Mouse (Mus musculus) heart, embryonic 13.5 days (tissue): ENCODE data around the gene Myh3. TPM values are rescaled to one million over a fixed set of nuclear protein-coding genes. Genes with fewer than 3 reads are reported as not detected.

Source experiments
- ATAC-seq: fragments of 200-750 bp; cut with Nextera tagmentation; 2 replicates; pipeline ENCODE4 v1.8.0; 2017; ENCODE audit warnings: moderate TSS enrichment; ENCODE audit not compliant: insufficient number of reproducible peaks, low FRiP score, low TSS enrichment; ENCODE audit errors: extremely low read depth
- H3K27ac ChIP-seq: fragments of 300-500 bp; sonication (generic); replicated peaks from 2 replicates; pipeline ENCODE4 v1.5.1; 2015; ENCODE audit warnings: moderate library complexity, mild to moderate bottlenecking, inconsistent platforms
- H3K27me3 ChIP-seq: fragments of 300-500 bp; sonication (generic); replicated peaks from 2 replicates; pipeline ENCODE4 v1.6.1; 2015; ENCODE audit warnings: mild to moderate bottlenecking, inconsistent platforms
- H3K36me3 ChIP-seq: fragments of 300-500 bp; sonication (generic); 2 replicates; pipeline ENCODE4 v1.6.1; 2015; ENCODE audit warnings: mild to moderate bottlenecking, inconsistent platforms
- H3K4me1 ChIP-seq: fragments of 300-500 bp; sonication (generic); 2 replicates; pipeline ENCODE4 v1.6.1; 2015; ENCODE audit warnings: inconsistent platforms
- H3K4me2 ChIP-seq: fragments of 300-500 bp; sonication (generic); 2 replicates; pipeline ENCODE4 v1.6.1; 2015; ENCODE audit warnings: inconsistent platforms, mild to moderate bottlenecking, moderate library complexity
- H3K4me3 ChIP-seq: fragments of 300-500 bp; sonication (generic); 2 replicates; pipeline ENCODE4 v1.5.1; 2015; ENCODE audit warnings: moderate library complexity, mild to moderate bottlenecking, inconsistent platforms
- H3K9ac ChIP-seq: fragments of 300-500 bp; sonication (generic); 2 replicates; pipeline ENCODE4 v1.6.1; 2015; ENCODE audit warnings: inconsistent platforms, mild to moderate bottlenecking, moderate library complexity
- H3K9me3 ChIP-seq: fragments of 300-500 bp; sonication (generic); 2 replicates; pipeline ENCODE4 v1.6.1; 2016; ENCODE audit warnings: inconsistent platforms
- WGBS: fragments of 180-500 bp; shearing (Covaris S2); methylation state at CpG from one replicate; pipeline ENCODE4 v1.1.7; 2015; ENCODE audit warnings: mixed read lengths; 5-methylcytosine and 5-hydroxymethylcytosine counted together
- microRNA-seq: library from miRNA; unstranded; fragments of <30 nt; microRNA quantifications from one replicate; pipeline ENCODE4, GENCODE M21; 2016
- polyA plus RNA-seq: library from polyadenylated mRNA; unstranded; fragments of >200 nt; fragmentation: Nextera tagmentation; extraction: Ambion mirVana; gene quantifications from 2 replicates; pipeline ENCODE4 v1.2.1, GENCODE M21; 2015

Gene Myh3
- polyA plus RNA-seq, 1 experiment from 2014 or later = 0.75 TPM

GRCm38 (mm10) chr11:67145482-67146408, 67.6 kb downstream of the Myh3 start:
- Histone ChIP-seq H3K9me3 (no peaks in the 10 kb centered on the region), H3K27ac (no peak overlapping the region), H3K36me3 (no peaks in the 10 kb centered on the region), H3K4me3 (no peak overlapping the region), H3K9ac (no peak overlapping the region), H3K4me2 (no peak overlapping the region), H3K27me3 (no peaks in the 10 kb centered on the region), H3K4me1 (no peaks in the 10 kb centered on the region)
- no peak for ATAC-seq
- 78% methylated on average over 5 of the region's 5 CpGs for WGBS

DNA sequence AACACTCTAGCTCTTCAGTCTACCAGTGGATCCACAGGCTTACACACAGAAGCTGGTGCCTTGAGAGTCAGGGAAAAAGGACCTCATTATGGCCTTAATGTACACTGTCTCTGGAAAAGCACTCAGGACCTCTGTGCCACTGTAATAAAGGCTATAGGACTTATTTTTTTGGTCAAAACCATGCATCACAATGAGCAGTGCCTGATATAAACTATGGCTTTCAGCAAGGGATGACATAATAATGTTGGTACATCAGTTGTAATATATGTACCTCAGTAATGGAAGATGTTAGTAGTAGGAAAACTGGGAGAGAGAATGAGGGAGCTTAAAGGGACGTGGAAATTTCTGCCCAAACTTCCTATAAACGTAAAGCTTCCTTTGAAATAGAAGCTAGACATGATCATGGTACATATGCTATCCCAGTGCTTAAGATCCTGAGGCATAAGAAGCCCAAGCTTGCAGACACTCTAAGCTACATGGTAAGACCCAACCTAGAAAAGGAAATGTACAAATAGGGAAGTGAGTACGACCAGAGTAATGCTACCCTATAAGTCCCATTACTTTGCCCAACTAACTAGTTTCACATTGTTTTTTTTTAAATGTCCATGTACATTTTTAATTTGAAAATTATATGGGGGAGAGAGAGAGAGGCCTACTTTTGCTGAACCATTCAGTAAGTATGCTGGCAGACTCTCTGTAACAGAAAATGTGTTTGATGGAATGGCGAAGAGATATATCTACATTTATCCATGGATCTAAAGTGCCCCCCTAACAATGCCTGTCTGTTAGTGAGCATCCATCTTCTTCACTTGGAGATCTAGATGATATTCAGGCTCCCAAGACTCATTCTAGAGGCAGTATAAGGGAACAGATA, 68.5 kb downstream of the Myh3 start:
- H3K36me3 ChIP-seq = no peaks in the 10 kb centered on the region
- H3K9ac ChIP-seq = no peak overlapping the region
- no peaks in the 10 kb centered on the region for H3K4me1 ChIP-seq
- H3K27me3 ChIP-seq = no peaks in the 10 kb centered on the region
- H3K27ac ChIP-seq = no peak overlapping the region
- H3K4me3 ChIP-seq = no peak overlapping the region
- H3K4me2 ChIP-seq = no peak overlapping the region
- no peaks in the 10 kb centered on the region for H3K9me3 ChIP-seq
- ATAC-seq = no peak
- 73% methylated on average over 4 of the region's 4 CpGs for WGBS

GRCm38 (mm10) chr11:67147283-67147921, 69.3 kb downstream of the Myh3 start:
- WGBS = 82% methylated on average over 12 of the region's 12 CpGs
- Histone ChIP-seq H3K4me1 (no peaks in the 10 kb centered on the region), H3K9me3 (no peaks in the 10 kb centered on the region), H3K9ac (no peak overlapping the region), H3K27me3 (no peaks in the 10 kb centered on the region), H3K36me3 (no peaks in the 10 kb centered on the region), H3K4me3 (no peak overlapping the region), H3K4me2 (no peak overlapping the region), H3K27ac (no peak overlapping the region)
- ATAC-seq = no peak

DNA sequence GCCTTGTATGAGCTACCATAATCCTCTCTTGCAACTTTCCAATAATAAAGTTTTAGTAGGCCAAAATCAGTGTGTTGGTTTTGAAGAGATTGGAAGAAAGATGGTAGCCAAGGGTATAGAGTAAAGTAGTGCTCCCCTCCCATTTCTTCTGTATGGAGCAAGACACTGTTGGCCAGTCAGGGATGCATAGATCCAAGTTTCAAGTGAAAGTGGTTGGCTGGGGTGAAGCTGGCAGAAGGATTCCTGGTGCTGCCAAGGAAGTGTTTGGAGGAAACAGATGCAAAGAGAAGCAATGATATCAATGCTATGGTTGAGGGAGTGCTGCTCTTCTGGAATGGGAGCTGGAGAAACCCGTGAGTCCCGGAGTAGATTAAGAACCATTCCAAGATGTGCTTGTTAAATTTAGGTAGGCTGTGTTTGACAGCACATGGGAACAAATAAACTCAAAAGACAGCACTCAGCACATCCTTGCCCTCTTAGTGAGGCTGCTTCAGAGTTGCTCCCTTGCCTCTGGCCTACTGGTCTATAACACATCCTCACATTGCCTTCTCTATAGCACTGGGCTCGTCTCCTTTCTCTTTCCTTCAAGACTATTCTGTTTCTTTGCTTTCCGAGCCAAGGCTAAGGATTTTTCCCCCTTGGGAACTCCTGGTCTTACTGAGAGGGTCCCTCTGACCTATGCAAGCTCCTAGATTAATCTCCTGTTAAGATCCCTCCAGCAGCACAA, 70.3 kb downstream of the Myh3 start:
- Histone ChIP-seq H3K9me3 (no peaks in the 10 kb centered on the region), H3K4me3 (no peak overlapping the region), H3K9ac (no peak overlapping the region), H3K4me1 (peaks cover 3% of the 10 kb centered on the region), H3K27me3 (no peaks in the 10 kb centered on the region), H3K27ac (no peak overlapping the region), H3K36me3 (no peaks in the 10 kb centered on the region), H3K4me2 (no peak overlapping the region)
- ATAC-seq = no peak
- WGBS = 80% methylated on average over 4 of the region's 4 CpGs

GRCm38 (mm10) chr11:67150237-67150636, 72.1 kb downstream of the Myh3 start:
- Histone ChIP-seq H3K9ac (no peak overlapping the region), H3K27ac (no peak overlapping the region), H3K4me2 (no peak overlapping the region), H3K36me3 (no peaks in the 10 kb centered on the region), H3K4me3 (no peak overlapping the region), H3K9me3 (no peaks in the 10 kb centered on the region), H3K4me1 (peaks cover 3% of the 10 kb centered on the region), H3K27me3 (no peaks in the 10 kb centered on the region)
- no peak for ATAC-seq
- 74% methylated on average over 2 of the region's 2 CpGs for WGBS

DNA sequence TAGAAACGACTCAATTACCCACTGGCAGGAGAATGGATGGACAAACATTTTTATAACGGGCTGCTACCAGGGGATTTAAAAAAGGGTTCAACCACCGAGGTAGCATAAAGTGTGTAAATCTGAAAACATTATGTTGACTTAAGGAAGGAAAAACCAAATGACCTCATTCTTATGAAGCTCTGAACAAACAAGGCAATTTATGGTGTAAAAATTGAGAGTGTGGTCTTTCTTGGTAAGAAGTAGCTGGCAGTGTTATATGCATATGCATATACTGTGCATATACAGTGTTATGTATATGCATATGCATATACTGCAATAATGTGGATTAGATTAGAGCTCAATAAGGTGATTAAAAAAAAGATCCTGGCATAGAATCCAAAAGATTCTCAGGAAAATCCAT, 73.1 kb downstream of the Myh3 start:
- no peaks in the 10 kb centered on the region for H3K27me3 ChIP-seq
- no peak overlapping the region for H3K27ac ChIP-seq
- H3K36me3 ChIP-seq = no peaks in the 10 kb centered on the region
- peaks cover 3% of the 10 kb centered on the region for H3K4me1 ChIP-seq
- no peak overlapping the region for H3K4me2 ChIP-seq
- WGBS = 76% methylated on average over 3 of the region's 3 CpGs
- no peak for ATAC-seq
- no peaks in the 10 kb centered on the region for H3K9me3 ChIP-seq
- H3K4me3 ChIP-seq = no peak overlapping the region
- H3K9ac ChIP-seq = no peak overlapping the region

Small RNAs within 50 kb of the gene (microRNA-seq; reads per million reads assigned to microRNA genes)
- not detected for gene Mir6923

Other genes with a start within 250 kb of the Myh3 start
- gene Pirt, start 166.3 kb upstream of the Myh3 start, polyA plus RNA-seq = 9.2 and 11.1 TPM in 2 replicates
- 0.18 and 0.19 TPM in 2 replicates for gene Tmem238l, start 121.7 kb upstream of the Myh3 start, polyA plus RNA-seq
- 1.5 and 2.7 TPM in 2 replicates for gene Tmem220, start 53.1 kb upstream of the Myh3 start, polyA plus RNA-seq
- gene Adprm, start 25.7 kb upstream of the Myh3 start, polyA plus RNA-seq = 16.0 and 19.4 TPM in 2 replicates
- gene Sco1, start 25.6 kb upstream of the Myh3 start, polyA plus RNA-seq = 18.8 and 21.5 TPM in 2 replicates
- gene Myh2, start 92.7 kb downstream of the Myh3 start, polyA plus RNA-seq = not detected in 2 replicates
- gene Myh1, start 121.8 kb downstream of the Myh3 start, polyA plus RNA-seq = 0.12 and 0.13 TPM in 2 replicates
- gene Myh4, start 159.7 kb downstream of the Myh3 start, polyA plus RNA-seq = not detected in 2 replicates
- 0.47 and 0.55 TPM in 2 replicates for gene Myh8, start 198.8 kb downstream of the Myh3 start, polyA plus RNA-seq
- gene Myh13, start 243.4 kb downstream of the Myh3 start, polyA plus RNA-seq = 0.03 TPM in 1 of 2 replicates, not detected in the other